Mouse (Mus musculus) hindbrain, embryonic 14.5 days (tissue): ENCODE measurements around the gene Def8. TPM values are rescaled to one million over a fixed set of nuclear protein-coding genes. Genes with fewer than 3 reads are reported as not detected.

Experiments used
- ATAC-seq: fragments of 200-750 bp; cut with Nextera tagmentation; 2 replicates; pipeline ENCODE4 v1.8.0; 2017; ENCODE audit warnings: moderate number of reproducible peaks, mild to moderate bottlenecking, moderate TSS enrichment, moderate library complexity; ENCODE audit not compliant: low FRiP score
- DNase-seq: peaks from one replicate; pipeline ENCODE4 v3.0.0-alpha.2; 2015; ENCODE audit warnings: low spot score
- H3K27ac ChIP-seq: fragments of 300-500 bp; sonication (generic); 2 replicates; pipeline ENCODE4 v1.5.1; 2014; ENCODE audit warnings: mild to moderate bottlenecking, moderate library complexity
- H3K27me3 ChIP-seq: fragments of 300-500 bp; sonication (generic); 2 replicates; pipeline ENCODE4 v1.6.1; 2014; ENCODE audit warnings: mild to moderate bottlenecking, low read length, mixed read lengths; ENCODE audit not compliant: control insufficient read depth, insufficient read depth
- H3K36me3 ChIP-seq: fragments of 300-500 bp; sonication (generic); replicated peaks from 2 replicates; pipeline ENCODE4 v1.6.1; 2014; ENCODE audit not compliant: control insufficient read depth, insufficient read depth
- H3K4me1 ChIP-seq: fragments of 300-500 bp; sonication (generic); replicated peaks from 2 replicates; pipeline ENCODE4 v1.6.1; 2014; ENCODE audit warnings: antibody characterized with exemption, low read length, mixed read lengths; ENCODE audit not compliant: control insufficient read depth, insufficient read depth
- H3K4me2 ChIP-seq: fragments of 300-500 bp; sonication (generic); replicated peaks from 2 replicates; pipeline ENCODE4 v1.6.1; 2014; ENCODE audit warnings: mild to moderate bottlenecking, moderate library complexity
- H3K4me3 ChIP-seq: fragments of 300-500 bp; sonication (generic); replicated peaks from 2 replicates; pipeline ENCODE4 v1.5.1; 2014; ENCODE audit warnings: mild to moderate bottlenecking, low read length
- H3K9ac ChIP-seq: fragments of 300-500 bp; sonication (generic); 2 replicates; pipeline ENCODE4 v1.6.1; 2014
- H3K9me3 ChIP-seq: fragments of 300-500 bp; sonication (generic); 2 replicates; pipeline ENCODE4 v1.6.1; 2016; ENCODE audit warnings: low read length; ENCODE audit not compliant: control insufficient read depth
- whole genome bisulfite sequencing: fragments of 180-500 bp; shearing (Covaris S2); extraction: QIAGEN DNeasy Blood & Tissue Kit; methylation state at CpG from one replicate; pipeline ENCODE4 v1.1.7; 2014; 5-methylcytosine and 5-hydroxymethylcytosine counted together
- polyA plus RNA-seq: library from polyadenylated mRNA; unstranded; fragments of >200 nt; fragmentation: Nextera tagmentation; extraction: Ambion mirVana; gene quantifications from 2 replicates; pipeline ENCODE4 v1.2.1, GENCODE M21; 2014

Gene Def8
- polyA plus RNA-seq, 1 experiment from 2014 or later, result 45.3 TPM

DNA sequence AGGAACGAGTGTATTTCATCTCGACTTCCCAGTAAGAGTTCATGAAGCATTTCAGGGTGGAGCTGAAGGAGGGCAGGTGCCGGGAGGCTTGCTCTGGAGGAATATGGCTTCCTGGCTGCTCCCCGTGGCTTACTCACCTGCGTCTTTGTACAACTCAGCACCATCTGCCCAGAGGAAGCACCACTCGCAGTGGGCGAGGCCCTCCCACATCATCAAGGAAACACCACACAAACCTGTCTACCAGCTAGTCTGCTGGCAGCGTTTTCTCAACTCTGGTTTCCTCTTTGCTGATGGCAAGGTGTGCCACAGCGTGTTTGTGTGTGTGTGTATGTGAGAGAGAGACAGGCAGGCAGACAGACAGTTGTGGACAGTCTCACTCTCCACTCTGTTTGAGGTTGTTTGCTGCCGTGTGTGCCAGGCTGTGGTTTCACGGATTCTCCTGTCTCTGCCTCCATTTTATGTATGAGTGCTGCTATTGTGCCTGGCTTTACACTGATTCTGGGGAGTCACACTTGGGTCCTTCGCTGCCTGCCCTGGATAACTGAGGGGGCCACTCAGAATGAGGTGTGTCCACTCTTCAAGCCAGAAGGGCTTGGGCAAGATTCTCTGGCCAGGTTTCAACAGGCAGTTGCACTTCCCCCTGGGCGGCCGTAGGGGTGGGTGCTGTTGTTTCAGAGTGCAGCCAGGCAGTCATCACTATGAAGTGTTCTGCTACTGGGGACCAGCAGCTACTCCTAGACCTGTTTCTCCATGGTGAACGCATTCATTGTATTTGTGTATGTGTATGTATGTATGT, 68.2 kb downstream of the Def8 start:
- no peaks in the 10 kb centered on the region for H3K9me3 ChIP-seq
- H3K4me1 ChIP-seq, result no peaks in the 10 kb centered on the region
- ATAC-seq, result no peak
- no peak overlapping the region for H3K4me3 ChIP-seq
- H3K4me2 ChIP-seq, result no peak overlapping the region
- no peaks in the 10 kb centered on the region for H3K27me3 ChIP-seq
- H3K36me3 ChIP-seq, result peaks cover 97% of the 10 kb centered on the region
- DNase-seq, result no peak
- H3K27ac ChIP-seq, result no peak overlapping the region
- 93% methylated on average over 15 of the region's 15 CpGs for WGBS
- H3K9ac ChIP-seq, result no peak overlapping the region

DNA sequence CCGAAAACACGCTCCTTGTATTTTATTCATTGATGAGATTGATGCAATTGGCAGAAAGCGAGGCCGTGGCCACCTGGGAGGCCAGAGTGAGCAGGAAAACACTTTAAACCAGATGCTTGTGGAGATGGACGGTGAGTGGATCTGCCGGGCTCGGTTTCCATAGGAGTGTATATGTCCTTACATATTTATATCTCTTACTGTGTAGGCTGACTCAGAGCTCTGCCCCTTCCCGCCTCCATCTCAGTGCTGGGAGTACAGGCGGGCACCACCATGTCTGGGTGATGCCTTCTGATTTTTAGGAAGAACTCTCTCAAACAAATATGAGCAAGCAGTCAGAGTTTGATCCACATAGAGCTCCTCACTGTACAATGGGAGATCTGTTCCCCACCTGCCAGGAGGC, 69.6 kb downstream of the Def8 start:
- ATAC-seq, result no peak
- Histone ChIP-seq H3K9me3 (no peaks in the 10 kb centered on the region), H3K4me3 (no peak overlapping the region), H3K4me1 (no peaks in the 10 kb centered on the region), H3K27me3 (no peaks in the 10 kb centered on the region), H3K9ac (no peak overlapping the region), H3K4me2 (no peak overlapping the region), H3K36me3 (peaks cover 96% of the 10 kb centered on the region), H3K27ac (no peak overlapping the region)
- no peak for DNase-seq
- WGBS, result 97% methylated on average over 9 of the region's 9 CpGs

DNA sequence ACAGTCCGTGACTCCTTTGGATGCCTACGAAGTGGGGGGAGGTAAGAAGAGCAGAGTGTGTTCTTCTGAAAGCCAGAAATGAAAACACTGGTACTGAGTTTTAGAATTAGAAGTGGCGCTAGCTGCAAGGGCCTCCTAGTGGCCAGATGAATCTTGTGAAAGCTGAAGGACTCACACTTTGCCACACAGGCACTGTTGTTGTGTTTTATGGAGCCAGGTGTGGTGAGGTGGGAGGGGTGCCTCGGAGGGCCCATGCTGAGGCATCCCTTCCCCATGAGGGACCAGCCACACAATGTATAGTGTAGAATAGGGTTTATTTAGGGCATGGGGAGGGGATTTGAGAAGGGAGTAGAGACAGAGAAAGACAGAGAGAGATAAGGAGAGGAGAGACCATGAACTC, 74.4 kb downstream of the Def8 start:
- DNase-seq (no peak), ATAC-seq (no peak)
- Histone ChIP-seq H3K36me3 (peaks cover 96% of the 10 kb centered on the region), H3K27me3 (no peaks in the 10 kb centered on the region), H3K9ac (no peak overlapping the region), H3K27ac (no peak overlapping the region), H3K4me3 (no peak overlapping the region), H3K4me2 (no peak overlapping the region), H3K4me1 (no peaks in the 10 kb centered on the region), H3K9me3 (no peaks in the 10 kb centered on the region)
- 88% methylated on average over 4 of the region's 4 CpGs for WGBS

DNA sequence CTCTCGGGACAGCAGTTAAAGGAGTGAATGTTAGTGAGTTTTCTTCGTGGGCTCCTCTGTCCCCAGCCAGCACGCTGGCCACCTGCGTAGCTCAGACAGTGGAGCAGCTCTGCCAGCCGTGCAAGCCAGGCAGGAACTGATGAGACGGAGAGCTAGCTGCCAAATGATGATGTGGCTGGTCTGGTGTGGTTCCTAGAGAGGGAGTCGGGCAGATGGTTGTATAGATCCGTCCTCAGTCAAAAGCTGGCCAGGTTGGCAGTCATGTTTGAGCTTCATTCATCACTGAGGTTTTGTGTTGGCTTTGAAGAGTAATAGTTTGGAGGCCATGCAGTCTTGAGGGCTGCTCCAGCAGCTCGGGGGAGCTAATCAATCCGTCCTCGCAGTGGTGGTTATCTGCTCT, 75.6 kb downstream of the Def8 start:
- no peak overlapping the region for H3K4me3 ChIP-seq
- no peak for DNase-seq
- H3K4me2 ChIP-seq, result no peak overlapping the region
- H3K27ac ChIP-seq, result no peak overlapping the region
- H3K36me3 ChIP-seq, result peaks cover 96% of the 10 kb centered on the region
- no peaks in the 10 kb centered on the region for H3K27me3 ChIP-seq
- no peaks in the 10 kb centered on the region for H3K4me1 ChIP-seq
- 90% methylated on average over 11 of the region's 11 CpGs for WGBS
- H3K9ac ChIP-seq, result no peak overlapping the region
- no peaks in the 10 kb centered on the region for H3K9me3 ChIP-seq
- no peak for ATAC-seq

DNA sequence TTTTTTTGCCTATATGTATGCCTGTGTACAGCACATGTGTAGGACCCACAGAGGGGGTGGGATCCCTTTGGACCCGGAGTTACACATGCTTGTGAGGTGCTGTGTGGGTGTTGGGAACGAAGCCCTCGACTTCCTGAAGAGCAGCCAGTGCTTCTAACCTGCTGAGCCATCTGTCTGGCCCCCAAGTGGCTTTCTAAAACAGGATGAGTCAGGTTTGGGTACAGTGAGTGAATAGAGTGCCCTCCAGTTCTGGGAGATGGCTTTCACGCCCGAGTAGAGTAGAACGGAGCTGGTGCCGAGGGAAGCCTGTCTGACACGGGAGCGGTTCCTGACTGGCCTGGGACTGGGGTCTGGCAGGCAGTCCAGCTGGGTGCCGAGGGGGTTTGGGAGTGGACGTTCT, 76.2 kb downstream of the Def8 start:
- no peak overlapping the region for H3K4me3 ChIP-seq
- no peaks in the 10 kb centered on the region for H3K4me1 ChIP-seq
- H3K36me3 ChIP-seq, result peaks cover 96% of the 10 kb centered on the region
- no peaks in the 10 kb centered on the region for H3K9me3 ChIP-seq
- no peaks in the 10 kb centered on the region for H3K27me3 ChIP-seq
- ATAC-seq, result no peak
- no peak for DNase-seq
- no peak overlapping the region for H3K27ac ChIP-seq
- no peak overlapping the region for H3K9ac ChIP-seq
- WGBS, result 94% methylated on average over 11 of the region's 11 CpGs
- H3K4me2 ChIP-seq, result no peak overlapping the region

DNA sequence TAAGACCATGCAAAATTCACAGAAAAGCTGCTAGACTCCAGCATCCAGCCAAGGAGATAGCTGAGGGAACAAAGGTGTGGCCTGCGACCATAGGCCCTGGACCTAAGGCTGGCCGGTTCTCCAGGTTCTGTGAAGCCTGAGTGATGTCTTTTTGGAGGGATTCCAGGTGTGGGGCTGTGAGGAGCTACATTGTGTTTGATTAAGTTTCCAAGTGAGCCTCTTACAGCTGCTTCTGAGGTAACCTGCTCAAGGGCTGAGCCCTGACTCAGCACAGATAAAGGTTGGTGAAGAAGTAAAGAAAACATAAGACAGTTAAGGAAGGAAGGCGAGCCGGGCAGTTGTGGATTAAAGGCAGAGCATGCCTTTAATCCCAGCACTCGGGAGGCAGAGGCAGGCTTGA, 78.9 kb downstream of the Def8 start:
- ATAC-seq, result no peak
- H3K4me1 ChIP-seq, result no peaks in the 10 kb centered on the region
- no peak overlapping the region for H3K4me2 ChIP-seq
- H3K4me3 ChIP-seq, result no peak overlapping the region
- no peak overlapping the region for H3K9ac ChIP-seq
- H3K36me3 ChIP-seq, result peaks cover 96% of the 10 kb centered on the region
- no peak overlapping the region for H3K27ac ChIP-seq
- H3K9me3 ChIP-seq, result no peaks in the 10 kb centered on the region
- H3K27me3 ChIP-seq, result no peaks in the 10 kb centered on the region
- 96% methylated on average over 5 of the region's 5 CpGs for WGBS
- DNase-seq, result no peak

DNA sequence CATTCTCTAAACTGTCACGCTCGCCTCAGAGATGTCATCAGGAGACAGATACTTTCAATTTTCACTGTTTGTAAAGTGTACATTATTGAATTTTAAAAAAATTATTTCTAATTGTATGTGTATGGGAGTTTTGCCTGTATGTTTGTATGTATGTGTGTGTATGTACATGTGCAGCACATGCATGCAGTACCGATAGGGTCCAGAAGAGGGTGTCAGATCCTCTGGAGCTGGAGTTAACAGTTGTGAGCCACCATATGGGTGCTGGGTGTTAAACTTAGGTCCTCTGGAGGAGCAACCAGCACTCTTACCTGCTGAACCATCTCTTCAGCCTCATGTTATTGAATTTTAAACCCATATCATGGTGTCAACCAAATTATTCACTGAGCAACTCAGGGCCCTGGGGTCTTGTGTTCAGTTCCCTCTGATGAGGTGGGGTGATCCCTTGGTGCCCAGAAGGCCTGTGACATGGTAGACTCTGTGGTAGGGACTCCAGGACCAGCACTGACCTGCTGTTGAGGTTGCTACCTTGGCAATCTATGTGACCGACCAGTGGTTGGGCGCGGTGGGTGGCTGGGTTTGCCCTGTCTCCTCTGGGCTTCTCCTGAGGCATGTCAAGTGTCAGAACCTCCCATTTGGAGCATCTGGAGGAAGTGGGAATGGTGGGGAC, 80.6 kb downstream of the Def8 start:
- Histone ChIP-seq H3K27ac (no peak overlapping the region), H3K9ac (no peak overlapping the region), H3K36me3 (peaks cover 100% of the 10 kb centered on the region), H3K4me1 (no peaks in the 10 kb centered on the region), H3K4me3 (no peak overlapping the region), H3K4me2 (no peak overlapping the region), H3K27me3 (no peaks in the 10 kb centered on the region), H3K9me3 (no peaks in the 10 kb centered on the region)
- 98% methylated on average over 6 of the region's 6 CpGs for WGBS
- ATAC-seq, result no peak
- no peak for DNase-seq

DNA sequence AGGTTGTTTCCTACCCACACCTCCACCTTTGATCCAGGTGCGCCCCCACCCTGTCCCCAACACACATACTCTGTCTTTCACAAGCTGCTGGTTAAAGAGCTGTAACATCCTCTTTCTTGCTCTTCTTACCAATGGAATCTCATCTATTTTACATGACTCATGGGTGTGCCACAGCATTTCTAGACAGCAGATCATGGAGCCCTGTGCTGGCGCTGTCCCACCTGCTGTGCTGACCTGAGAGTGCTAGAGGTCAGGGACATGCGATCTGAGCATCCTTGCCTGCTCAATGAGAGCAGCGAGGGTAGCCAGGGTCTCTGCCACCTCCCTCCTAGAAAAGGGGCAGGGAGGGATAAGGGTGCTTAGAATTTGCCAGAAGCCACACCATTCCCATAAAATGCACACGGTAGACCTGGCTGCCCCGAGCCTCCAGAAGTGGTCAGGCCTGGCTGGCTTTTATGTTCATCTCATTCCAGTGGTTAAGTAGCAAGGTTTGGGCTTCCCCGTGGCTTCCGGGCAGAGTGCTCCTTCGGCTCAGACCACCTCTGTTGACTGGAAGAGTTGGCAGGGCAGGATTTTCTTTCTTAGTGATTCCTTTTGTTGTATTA, 81.4 kb downstream of the Def8 start:
- no peaks in the 10 kb centered on the region for H3K4me1 ChIP-seq
- H3K4me2 ChIP-seq, result no peak overlapping the region
- DNase-seq (no peak), ATAC-seq (no peak)
- H3K9me3 ChIP-seq, result no peaks in the 10 kb centered on the region
- H3K27ac ChIP-seq, result no peak overlapping the region
- peaks cover 100% of the 10 kb centered on the region for H3K36me3 ChIP-seq
- H3K27me3 ChIP-seq, result no peaks in the 10 kb centered on the region
- 91% methylated on average over 9 of the region's 9 CpGs for WGBS
- H3K9ac ChIP-seq, result no peak overlapping the region
- no peak overlapping the region for H3K4me3 ChIP-seq

DNA sequence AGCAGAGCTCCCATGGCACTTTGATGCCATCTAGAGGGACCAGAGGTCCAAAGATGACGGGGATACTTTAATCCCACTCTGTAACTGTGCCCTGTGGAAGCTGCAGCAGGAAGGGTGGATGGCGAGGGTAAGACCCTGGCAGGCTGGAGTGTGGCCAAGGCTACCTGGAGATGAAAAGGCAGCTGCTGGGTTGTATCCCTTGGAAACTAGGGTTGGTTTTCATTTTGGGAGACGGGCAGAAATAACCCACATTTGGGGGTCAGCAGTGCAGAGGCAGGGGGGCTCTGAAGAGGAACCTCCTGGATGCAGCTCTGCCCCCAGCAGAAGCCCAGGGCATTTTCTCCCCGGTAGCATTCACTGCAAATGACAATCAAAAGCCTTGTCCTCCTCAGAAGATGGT, 81.9 kb downstream of the Def8 start:
- Histone ChIP-seq H3K4me2 (no peak overlapping the region), H3K9me3 (no peaks in the 10 kb centered on the region), H3K4me1 (no peaks in the 10 kb centered on the region), H3K36me3 (peaks cover 100% of the 10 kb centered on the region), H3K9ac (no peak overlapping the region), H3K27ac (no peak overlapping the region), H3K4me3 (no peak overlapping the region), H3K27me3 (no peaks in the 10 kb centered on the region)
- ATAC-seq (no peak), DNase-seq (no peak)
- 77% methylated on average over 4 of the region's 4 CpGs for WGBS
